Mouse (Mus musculus) megakaryocyte progenitor cell, adult 5-6 weeks (primary cell): ENCODE data around the gene Slc29a3. TPM values are rescaled to one million over a fixed set of nuclear protein-coding genes. Genes with fewer than 3 reads are reported as not detected.
A peak's percentile ranks its signal among the peaks of the same experiment; 100 is the strongest.

Experiments used
- ATAC-seq: replicated peaks from 2 replicates; pipeline ENCODE4 v1.8.0; 2016; ENCODE audit warnings: mild to moderate bottlenecking, moderate TSS enrichment, inconsistent platforms; ENCODE audit not compliant: poor library complexity
- total RNA-seq, 2 experiments: library from RNA; stranded (forward) in 1 of 2; stranded (reverse) in 1 of 2; fragments of 157-497, 149-512 nt in 1 of 2; fragments of 200-1000 nt in 1 of 2; gene quantifications; 2 replicates each; pipeline versions ENCODE4 v1.2.3 to v1.2.4; 2015 to 2017

The Slc29a3 gene
- 34.4 and 42.0 TPM in 2 replicates for total RNA-seq (2015)
- total RNA-seq (2017), result 12.2 and 12.5 TPM in 2 replicates

GRCm38 (mm10) chr10:60752040-60753020 lies at the start of gene Slc29a3:
Slc29a3 (minus strand) TSS chr10:60752794.
- peak; percentile 95 for ATAC-seq

DNA sequence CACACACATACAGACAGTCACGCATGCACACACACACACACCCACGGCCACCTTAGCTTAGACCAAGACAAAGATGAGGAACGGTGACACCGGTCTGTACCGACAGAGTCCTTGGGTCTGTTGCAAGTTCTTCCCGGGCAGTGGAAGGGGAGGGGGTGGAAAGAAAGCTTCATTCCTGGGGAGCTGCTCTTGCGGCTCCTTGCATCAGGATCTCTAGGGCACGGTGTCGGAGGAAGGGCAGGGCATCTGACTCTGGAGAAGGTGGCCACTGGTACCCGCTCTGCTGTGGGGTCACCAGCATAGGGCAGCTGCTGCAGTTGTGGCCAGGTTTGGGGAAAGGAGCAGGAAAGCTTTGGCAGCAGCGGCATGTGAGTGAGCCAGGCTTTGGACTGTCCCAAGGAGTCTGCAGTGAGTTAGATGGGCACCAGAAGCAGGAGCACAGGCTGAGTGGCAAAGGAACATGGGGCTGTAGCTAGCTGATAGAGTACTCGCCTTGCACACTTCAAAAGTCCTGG lies 49.4 kb upstream of the Slc29a3 start:
- no peak for ATAC-seq

DNA sequence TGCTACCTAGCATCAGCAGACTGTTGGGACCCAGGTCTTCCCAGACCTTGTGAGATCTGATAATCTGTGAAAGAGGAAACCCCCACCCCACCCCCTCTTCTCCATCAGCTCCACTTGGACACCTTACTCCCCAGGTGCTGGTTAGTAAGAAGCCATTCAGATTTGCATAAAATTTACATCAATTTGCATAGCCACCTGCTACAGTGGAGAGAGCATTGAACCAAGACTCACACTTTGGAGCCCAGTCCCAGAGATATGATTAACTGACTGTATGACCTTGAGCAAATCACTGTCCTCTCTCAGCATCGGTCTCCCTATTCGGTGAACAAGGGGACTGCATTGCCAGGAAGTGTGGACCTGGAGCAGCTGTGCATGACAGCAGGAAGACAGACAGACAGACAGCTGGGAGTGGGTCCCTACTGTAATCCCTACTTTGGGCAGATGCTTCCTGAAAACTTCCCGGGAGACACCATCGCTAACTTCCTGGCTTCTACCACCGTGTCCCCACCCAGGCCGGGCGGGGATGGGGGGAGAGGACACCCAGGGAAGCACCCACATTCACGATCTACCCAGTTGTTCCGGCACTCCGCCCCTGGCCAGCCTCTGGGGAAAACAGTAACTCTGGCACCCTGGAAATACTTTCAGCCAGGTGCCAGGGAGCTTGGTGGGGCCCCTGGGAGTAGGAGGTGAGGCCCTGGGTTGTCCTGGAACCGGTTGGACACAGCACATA lies 48.7 kb upstream of the Slc29a3 start:
- no peak for ATAC-seq

- no peak for ATAC-seq
Observed at GRCm38 (mm10) chr10:60800295-60801167, 47.9 kb upstream of the Slc29a3 start.

DNA sequence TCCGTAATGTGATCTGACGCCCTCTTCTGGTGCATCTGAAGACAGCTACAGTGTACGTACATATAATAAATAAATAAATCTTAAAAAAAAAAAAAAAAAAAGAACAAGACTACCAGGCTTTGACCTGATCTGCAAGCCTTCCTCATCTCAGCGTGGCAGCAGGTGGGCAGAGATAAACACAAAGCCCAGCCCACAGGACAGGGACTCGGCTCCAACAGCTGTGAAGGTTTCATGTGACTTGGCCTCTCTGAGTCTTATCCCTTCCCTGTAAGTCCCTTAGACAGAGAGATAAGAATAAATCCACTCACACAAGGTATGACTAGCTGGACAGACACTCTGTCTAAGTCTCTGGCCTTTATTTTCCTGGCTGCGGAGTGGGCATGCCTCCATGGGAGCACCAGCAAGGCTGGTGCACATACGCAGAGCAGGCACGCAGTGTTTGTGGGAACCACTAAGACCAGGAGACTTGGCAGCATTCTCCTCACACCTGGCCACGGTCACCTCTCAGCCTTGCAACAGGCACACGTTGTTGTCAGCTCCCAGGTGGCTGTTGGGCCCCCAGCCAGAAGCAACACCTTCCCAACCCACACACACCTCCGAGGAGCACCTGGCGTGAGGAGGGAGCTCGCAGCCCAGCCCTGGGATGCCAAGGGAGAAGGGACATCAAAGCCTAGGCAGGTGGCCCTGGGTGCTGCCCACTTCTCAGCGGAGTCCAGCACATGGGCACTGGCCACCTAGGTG lies 45.3 kb upstream of the Slc29a3 start:
- ATAC-seq, result no peak

DNA sequence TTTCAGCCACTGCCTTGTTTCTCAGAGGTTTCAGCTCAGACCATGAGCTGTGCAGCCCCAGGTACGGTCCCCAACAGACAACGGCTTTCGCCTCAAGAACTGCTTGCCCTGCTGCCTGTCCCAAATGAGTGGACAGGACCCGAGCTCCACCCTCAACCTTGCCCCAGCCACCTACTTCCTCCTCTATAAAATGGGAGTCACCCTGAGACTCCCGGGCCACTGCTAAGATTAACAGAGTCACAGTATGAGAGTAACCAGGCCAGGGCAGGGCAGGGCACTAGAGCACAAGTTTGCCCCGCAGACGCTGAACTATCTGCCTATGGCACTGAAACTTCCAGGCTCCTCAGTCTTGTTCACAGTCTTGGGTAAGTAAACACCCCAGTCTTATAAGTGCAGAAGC lies 43.9 kb upstream of the Slc29a3 start:
- no peak for ATAC-seq

GRCm38 (mm10) chr10:60796028-60796427 lies 43.4 kb upstream of the Slc29a3 start:
- no peak for ATAC-seq

- no peak for ATAC-seq
Observed at GRCm38 (mm10) chr10:60794792-60795191, 42.2 kb upstream of the Slc29a3 start.

DNA sequence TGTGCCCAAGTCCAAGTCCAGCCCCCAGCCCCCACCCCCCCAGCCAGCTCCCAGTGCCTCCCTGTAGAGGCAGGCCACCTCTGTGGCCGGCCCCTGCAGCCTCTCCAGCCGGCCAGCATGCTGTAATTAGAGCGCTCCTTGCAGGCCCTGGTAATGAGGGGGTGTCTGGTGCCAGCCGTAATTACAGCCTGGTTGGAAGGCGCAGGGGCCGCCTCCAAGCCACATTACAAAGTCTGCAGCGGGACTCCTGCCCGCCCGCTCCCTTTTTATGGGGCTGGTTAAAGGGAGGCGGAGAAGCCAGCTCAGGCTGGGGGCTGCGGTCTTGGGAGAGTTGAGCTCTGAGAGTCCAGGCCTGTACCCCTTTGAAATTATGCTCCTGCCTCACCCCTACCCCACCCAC lies 41.8 kb upstream of the Slc29a3 start:
- ATAC-seq, result no peak

- no peak for ATAC-seq
Observed at GRCm38 (mm10) chr10:60792841-60793240, 40.2 kb upstream of the Slc29a3 start.

GRCm38 (mm10) chr10:60792365-60792764 lies 39.8 kb upstream of the Slc29a3 start:
- ATAC-seq, result no peak

- no peak for ATAC-seq
Observed at GRCm38 (mm10) chr10:60790912-60791311, 38.3 kb upstream of the Slc29a3 start.

GRCm38 (mm10) chr10:60787303-60788074 lies 34.9 kb upstream of the Slc29a3 start:
- no peak for ATAC-seq

DNA sequence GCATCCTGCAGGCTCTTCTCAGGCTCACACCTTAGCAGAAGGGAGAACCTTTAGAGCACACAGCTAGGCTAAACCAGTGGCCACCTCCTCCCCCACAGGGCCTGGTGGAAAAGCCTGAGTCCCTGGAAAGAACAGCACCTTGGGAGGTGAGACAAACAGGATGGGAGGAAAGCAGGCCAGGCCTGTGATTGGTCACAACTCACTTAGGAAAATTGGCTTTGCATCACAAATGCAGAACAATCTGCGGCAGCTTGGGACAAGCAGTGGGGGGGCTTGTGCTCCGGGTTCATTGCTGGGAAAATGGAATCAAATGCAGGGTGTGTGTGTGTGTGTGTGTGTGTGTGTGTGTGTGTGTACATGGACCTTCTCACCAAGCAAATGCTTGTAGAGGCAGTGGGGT lies 31.0 kb upstream of the Slc29a3 start:
- ATAC-seq, result no peak

DNA sequence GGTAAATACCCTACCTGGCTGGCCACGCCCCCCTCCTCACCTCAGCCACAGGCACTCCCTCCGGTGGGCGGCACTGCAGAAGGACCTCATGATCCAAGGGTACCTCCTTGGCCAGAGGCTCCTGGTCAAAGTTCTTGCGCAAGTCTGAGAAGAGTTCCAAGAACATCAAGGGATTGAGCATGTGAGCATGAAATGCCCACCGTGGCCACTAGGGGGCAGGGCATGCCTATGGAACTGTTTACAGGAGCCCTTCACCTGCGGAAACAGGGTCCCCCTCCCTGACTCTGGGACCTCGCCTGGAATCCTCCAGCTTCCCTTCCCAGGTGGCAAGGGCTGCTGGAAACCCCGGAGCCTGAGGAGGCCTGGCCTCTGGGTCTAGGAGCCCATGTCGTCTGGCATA lies 27.0 kb upstream of the Slc29a3 start:
- peak; percentile 78 for ATAC-seq

DNA sequence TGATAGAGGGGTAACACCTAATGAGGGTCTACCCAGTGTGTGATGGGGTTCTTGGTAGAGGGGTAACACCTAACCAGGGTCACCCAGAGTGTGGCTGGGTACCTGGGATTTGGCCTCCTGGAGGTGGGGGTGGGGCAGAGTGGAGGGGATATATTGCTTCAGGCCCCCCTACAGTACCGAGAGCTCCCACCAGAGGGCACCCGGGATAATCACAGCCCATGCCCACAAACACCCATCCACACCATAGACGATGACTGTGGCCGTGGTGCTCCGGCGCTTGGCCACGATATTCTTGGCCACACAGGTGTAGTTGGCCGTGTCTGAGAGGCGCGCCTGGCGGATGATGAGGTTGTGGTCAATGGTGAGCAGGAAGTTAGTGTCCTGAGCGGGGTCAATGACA lies 25.9 kb upstream of the Slc29a3 start:
- ATAC-seq, result peak; percentile 56

- ATAC-seq, result 0 out of 2 replicates have a peak, but pooled peaks have one; percentile 19
Observed at GRCm38 (mm10) chr10:60775473-60775872, 22.9 kb upstream of the Slc29a3 start.

DNA sequence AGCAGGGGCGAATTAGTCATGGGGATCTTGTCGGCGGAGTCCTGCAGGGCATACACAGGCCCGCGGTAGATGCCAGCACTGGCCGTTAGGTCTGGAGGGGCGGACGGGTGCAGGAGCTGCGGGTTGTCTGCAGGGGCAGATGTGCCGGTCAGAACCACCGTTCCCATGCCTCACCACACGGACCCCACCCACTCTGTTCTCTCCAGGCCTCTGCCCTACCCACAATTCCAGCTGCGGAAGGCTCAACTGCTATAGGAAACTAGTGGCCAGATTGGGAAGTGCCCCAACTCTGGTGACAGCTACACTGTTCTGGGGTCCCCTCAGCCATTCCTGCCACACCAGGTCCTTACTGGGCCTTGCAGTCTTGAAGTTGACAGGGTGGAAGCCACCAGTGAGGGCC lies 22.0 kb upstream of the Slc29a3 start:
- no peak for ATAC-seq

DNA sequence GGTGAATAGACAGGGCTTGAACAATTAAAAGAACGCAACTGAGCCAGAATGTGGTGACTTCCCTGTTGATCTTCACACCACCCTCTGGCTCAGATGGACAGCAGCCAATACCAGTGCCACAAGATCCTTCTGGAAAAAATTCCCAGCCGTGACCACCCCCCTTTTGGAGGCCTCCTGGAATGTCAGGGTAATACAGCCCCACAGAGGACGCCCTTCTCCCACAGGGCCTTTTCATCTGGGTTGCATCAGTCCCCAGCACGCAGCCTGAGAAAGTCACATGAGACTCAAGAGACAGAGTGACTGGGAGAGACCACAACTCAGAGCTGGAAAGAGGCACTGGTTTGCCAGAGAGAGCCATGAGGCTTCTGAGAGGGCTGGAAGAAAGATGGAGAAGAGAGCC lies 18.3 kb upstream of the Slc29a3 start:
- no peak for ATAC-seq
